Mouse (Mus musculus) limb, embryonic 12.5 days (tissue): ENCODE data around the gene D630045J12Rik. TPM values are rescaled to one million over a fixed set of nuclear protein-coding genes. Genes with fewer than 3 reads are reported as not detected.

Experiments
- ATAC-seq: fragments of 200-750 bp; cut with Nextera tagmentation; 2 replicates; pipeline ENCODE4 v1.8.0; 2017; ENCODE audit warnings: low read depth, moderate TSS enrichment; ENCODE audit not compliant: insufficient number of reproducible peaks, insufficient read depth, low FRiP score, low TSS enrichment
- H3K27ac ChIP-seq: fragments of 300-500 bp; sonication (generic); 2 replicates; pipeline ENCODE4 v1.5.1; 2016; ENCODE audit warnings: mild to moderate bottlenecking, moderate library complexity
- H3K27me3 ChIP-seq: fragments of 300-500 bp; sonication (generic); 2 replicates; pipeline ENCODE4 v1.6.1; 2016; ENCODE audit warnings: mild to moderate bottlenecking, moderate library complexity
- H3K36me3 ChIP-seq: fragments of 300-500 bp; sonication (generic); 2 replicates; pipeline ENCODE4 v1.6.1; 2016; ENCODE audit warnings: mild to moderate bottlenecking, moderate library complexity
- H3K4me1 ChIP-seq: fragments of 300-500 bp; sonication (generic); replicated peaks from 2 replicates; pipeline ENCODE4 v1.6.1; 2016
- H3K4me2 ChIP-seq: fragments of 300-500 bp; sonication (generic); 2 replicates; pipeline ENCODE4 v1.6.1; 2016; ENCODE audit warnings: mild to moderate bottlenecking, moderate library complexity
- H3K4me3 ChIP-seq: fragments of 300-500 bp; sonication (generic); replicated peaks from 2 replicates; pipeline ENCODE4 v1.5.1; 2016; ENCODE audit warnings: mild to moderate bottlenecking
- H3K9ac ChIP-seq: fragments of 300-500 bp; sonication (generic); replicated peaks from 2 replicates; pipeline ENCODE4 v1.6.1; 2016; ENCODE audit warnings: mild to moderate bottlenecking, moderate library complexity
- H3K9me3 ChIP-seq: fragments of 300-500 bp; sonication (generic); 2 replicates; pipeline ENCODE4 v1.6.1; 2016; ENCODE audit warnings: mild to moderate bottlenecking, moderate library complexity
- WGBS: fragments of 180-500 bp; shearing (Covaris S2); methylation state at CpG from one replicate; pipeline ENCODE4 v1.1.7; 2016; 5-methylcytosine and 5-hydroxymethylcytosine counted together
- polyA plus RNA-seq: library from polyadenylated mRNA; unstranded; fragments of >200 nt; fragmentation: Nextera tagmentation; extraction: Ambion mirVana; gene quantifications from 2 replicates; pipeline ENCODE4 v1.2.1, GENCODE M21; 2016

D630045J12Rik gene
- polyA plus RNA-seq, 1 experiment from 2014 or later = 7.6 TPM

- Histone ChIP-seq H3K36me3 (0 out of 2 replicates have a peak, but pooled peaks cover 5% of the 10 kb centered on the region), H3K27ac (peak overlapping the region; percentile 56), H3K4me3 (no peak overlapping the region), H3K9me3 (peaks cover 8% of the 10 kb centered on the region; the same call in 1 of the 2 replicates), H3K9ac (no peak overlapping the region), H3K4me1 (peaks cover 39% of the 10 kb centered on the region), H3K4me2 (no peak overlapping the region), H3K27me3 (no peaks in the 10 kb centered on the region)
- ATAC-seq = no peak
- 8% methylated on average over 8 of the region's 8 CpGs for WGBS
These were observed 46.8 kb downstream of the D630045J12Rik start for GRCm38 (mm10) chr6:38206941-38207531.

GRCm38 (mm10) chr6:38205375-38205774, 48.4 kb downstream of the D630045J12Rik start:
- 86% methylated on average over 6 of the region's 6 CpGs for WGBS
- Histone ChIP-seq H3K4me1 (peaks cover 46% of the 10 kb centered on the region), H3K36me3 (0 out of 2 replicates have a peak, but pooled peaks cover 5% of the 10 kb centered on the region), H3K27ac (no peak overlapping the region), H3K4me3 (no peak overlapping the region), H3K9ac (no peak overlapping the region), H3K9me3 (peaks cover 8% of the 10 kb centered on the region; the same call in 1 of the 2 replicates), H3K4me2 (no peak overlapping the region), H3K27me3 (no peaks in the 10 kb centered on the region)
- ATAC-seq = no peak

GRCm38 (mm10) chr6:38203820-38204219, 50.0 kb downstream of the D630045J12Rik start:
- 0 out of 2 replicates have a peak overlapping the region, but pooled peaks have one; percentile 35 for H3K27ac ChIP-seq
- H3K4me2 ChIP-seq = no peak overlapping the region
- peak; percentile 57; the same call in 1 of the 2 replicates for ATAC-seq
- 0 out of 2 replicates have a peak, but pooled peaks cover under 1% of the 10 kb centered on the region for H3K36me3 ChIP-seq
- no peaks in the 10 kb centered on the region for H3K27me3 ChIP-seq
- H3K4me1 ChIP-seq = peaks cover 55% of the 10 kb centered on the region
- no peak overlapping the region for H3K9ac ChIP-seq
- H3K4me3 ChIP-seq = no peak overlapping the region
- 49% methylated on average over 4 of the region's 4 CpGs for WGBS
- H3K9me3 ChIP-seq = peaks cover 3% of the 10 kb centered on the region; the same call in 1 of the 2 replicates

- Histone ChIP-seq H3K4me1 (peaks cover 59% of the 10 kb centered on the region), H3K4me2 (no peak overlapping the region), H3K9ac (no peak overlapping the region), H3K27ac (no peak overlapping the region), H3K36me3 (no peaks in the 10 kb centered on the region), H3K27me3 (no peaks in the 10 kb centered on the region), H3K9me3 (no peaks in the 10 kb centered on the region), H3K4me3 (no peak overlapping the region)
- WGBS = 73% methylated on average over 12 of the region's 12 CpGs
- no peak for ATAC-seq
These were observed 51.0 kb downstream of the D630045J12Rik start for GRCm38 (mm10) chr6:38202816-38203215.

GRCm38 (mm10) chr6:38201495-38201894, 52.3 kb downstream of the D630045J12Rik start:
- Histone ChIP-seq H3K36me3 (peaks cover 4% of the 10 kb centered on the region; the same call in 1 of the 2 replicates), H3K27ac (peak overlapping the region; percentile 37; the same call in 1 of the 2 replicates), H3K9me3 (no peaks in the 10 kb centered on the region), H3K27me3 (no peaks in the 10 kb centered on the region), H3K4me3 (no peak overlapping the region), H3K9ac (no peak overlapping the region), H3K4me2 (no peak overlapping the region), H3K4me1 (peaks cover 50% of the 10 kb centered on the region)
- 58% methylated on average over 5 of the region's 5 CpGs for WGBS
- ATAC-seq = no peak

GRCm38 (mm10) chr6:38199599-38199998, 54.2 kb downstream of the D630045J12Rik start:
- peaks cover 36% of the 10 kb centered on the region for H3K4me1 ChIP-seq
- no peak overlapping the region for H3K27ac ChIP-seq
- peaks cover 23% of the 10 kb centered on the region for H3K36me3 ChIP-seq
- no peaks in the 10 kb centered on the region for H3K9me3 ChIP-seq
- H3K27me3 ChIP-seq = no peaks in the 10 kb centered on the region
- H3K4me2 ChIP-seq = no peak overlapping the region
- no peak for ATAC-seq
- H3K9ac ChIP-seq = no peak overlapping the region
- WGBS = 86% methylated on average over 6 of the region's 6 CpGs
- no peak overlapping the region for H3K4me3 ChIP-seq

GRCm38 (mm10) chr6:38198727-38199126, 55.1 kb downstream of the D630045J12Rik start:
- no peaks in the 10 kb centered on the region for H3K27me3 ChIP-seq
- no peak overlapping the region for H3K9ac ChIP-seq
- no peak overlapping the region for H3K4me3 ChIP-seq
- no peak overlapping the region for H3K27ac ChIP-seq
- no peak for ATAC-seq
- WGBS = 37% methylated on average over 1 of the region's 1 CpGs
- H3K36me3 ChIP-seq = peaks cover 30% of the 10 kb centered on the region
- peaks cover 28% of the 10 kb centered on the region for H3K4me1 ChIP-seq
- H3K9me3 ChIP-seq = no peaks in the 10 kb centered on the region
- no peak overlapping the region for H3K4me2 ChIP-seq

- Histone ChIP-seq H3K27me3 (no peaks in the 10 kb centered on the region), H3K36me3 (peaks cover 45% of the 10 kb centered on the region), H3K4me1 (peaks cover 20% of the 10 kb centered on the region), H3K9ac (no peak overlapping the region), H3K9me3 (no peaks in the 10 kb centered on the region), H3K27ac (no peak overlapping the region), H3K4me2 (no peak overlapping the region), H3K4me3 (no peak overlapping the region)
- ATAC-seq = no peak
- WGBS = 92% methylated on average over 24 of the region's 24 CpGs
These were observed 57.3 kb downstream of the D630045J12Rik start for GRCm38 (mm10) chr6:38196266-38197189.

GRCm38 (mm10) chr6:38195306-38195705, 58.5 kb downstream of the D630045J12Rik start:
- Histone ChIP-seq H3K9me3 (no peaks in the 10 kb centered on the region), H3K27me3 (no peaks in the 10 kb centered on the region), H3K36me3 (peaks cover 50% of the 10 kb centered on the region), H3K4me2 (no peak overlapping the region), H3K4me1 (peaks cover 13% of the 10 kb centered on the region), H3K4me3 (no peak overlapping the region), H3K9ac (no peak overlapping the region), H3K27ac (no peak overlapping the region)
- WGBS = 75% methylated on average over 10 of the region's 10 CpGs
- ATAC-seq = no peak

- no peak for ATAC-seq
- Histone ChIP-seq H3K27me3 (no peaks in the 10 kb centered on the region), H3K4me2 (no peak overlapping the region), H3K4me3 (no peak overlapping the region), H3K36me3 (peaks cover 63% of the 10 kb centered on the region), H3K9ac (no peak overlapping the region), H3K27ac (no peak overlapping the region), H3K4me1 (peaks cover 7% of the 10 kb centered on the region), H3K9me3 (no peaks in the 10 kb centered on the region)
- WGBS = 92% methylated on average over 7 of the region's 7 CpGs
These were observed 59.8 kb downstream of the D630045J12Rik start for GRCm38 (mm10) chr6:38194046-38194445.

- no peak overlapping the region for H3K4me3 ChIP-seq
- no peak for ATAC-seq
These were observed 60.9 kb downstream of the D630045J12Rik start for GRCm38 (mm10) chr6:38192952-38193351.

More at GRCm38 (mm10) chr6:38192952-38193351, 60.9 kb downstream of the D630045J12Rik start:
- Histone ChIP-seq H3K9me3 (no peaks in the 10 kb centered on the region), H3K27me3 (no peaks in the 10 kb centered on the region), H3K9ac (no peak overlapping the region), H3K4me1 (no peaks in the 10 kb centered on the region), H3K36me3 (peaks cover 70% of the 10 kb centered on the region), H3K4me2 (no peak overlapping the region), H3K27ac (no peak overlapping the region)
- WGBS = 96% methylated on average over 7 of the region's 7 CpGs
